Mouse (Mus musculus) heart, postnatal 0 days (tissue): ENCODE measurements around the gene 2310022A10Rik. TPM values are rescaled to one million over a fixed set of nuclear protein-coding genes. Genes with fewer than 3 reads are reported as not detected.

ENCODE experiments used
- ATAC-seq: fragments of 200-750 bp; cut with Nextera tagmentation; 2 replicates; pipeline ENCODE4 v1.8.0; 2017; ENCODE audit warnings: low read depth, moderate number of reproducible peaks, moderate library complexity; ENCODE audit not compliant: insufficient read depth
- DNase-seq: peaks from one replicate; pipeline ENCODE4 v3.0.0-alpha.2; 2016; ENCODE audit warnings: low spot score
- H3K27ac ChIP-seq: fragments of 300-500 bp; sonication (generic); 2 replicates; pipeline ENCODE4 v1.5.1; 2014; ENCODE audit warnings: low read depth, mild to moderate bottlenecking
- H3K27me3 ChIP-seq: fragments of 300-500 bp; sonication (generic); 2 replicates; pipeline ENCODE4 v1.6.1; 2014; ENCODE audit warnings: low read length, mixed read lengths; ENCODE audit not compliant: control insufficient read depth, insufficient read depth
- H3K36me3 ChIP-seq: fragments of 300-500 bp; sonication (generic); replicated peaks from 2 replicates; pipeline ENCODE4 v1.6.1; 2014; ENCODE audit warnings: low read length, mixed read lengths; ENCODE audit not compliant: control insufficient read depth, insufficient read depth
- H3K4me1 ChIP-seq: fragments of 300-500 bp; sonication (generic); 2 replicates; pipeline ENCODE4 v1.6.1; 2014; ENCODE audit warnings: antibody characterized with exemption; ENCODE audit not compliant: control insufficient read depth, insufficient read depth
- H3K4me2 ChIP-seq: fragments of 300-500 bp; sonication (generic); 2 replicates; pipeline ENCODE4 v1.6.1; 2014; ENCODE audit warnings: low read depth, mild to moderate bottlenecking, low read length, moderate library complexity
- H3K4me3 ChIP-seq: fragments of 300-500 bp; sonication (generic); 2 replicates; pipeline ENCODE4 v1.5.1; 2014; ENCODE audit warnings: low read depth, low read length
- H3K9ac ChIP-seq: fragments of 300-500 bp; sonication (generic); replicated peaks from 2 replicates; pipeline ENCODE4 v1.6.1; 2014; ENCODE audit warnings: low read depth, low read length, mixed read lengths
- H3K9me3 ChIP-seq: fragments of 300-500 bp; sonication (generic); replicated peaks from 2 replicates; pipeline ENCODE4 v1.6.1; 2016; ENCODE audit warnings: low read length; ENCODE audit not compliant: control insufficient read depth
- CTCF ChIP-seq: IDR thresholded peaks from 2 replicates; pipeline ENCODE4 v1.5.1; 2016; ENCODE audit warnings: antibody characterized with exemption, control low read depth, low read depth
- EP300 ChIP-seq: IDR thresholded peaks from 2 replicates; pipeline ENCODE4 v1.6.1; 2016; ENCODE audit warnings: antibody characterized with exemption, low read depth
- WGBS: fragments of 180-500 bp; shearing (Covaris S2); extraction: QIAGEN DNeasy Blood & Tissue Kit; methylation state at CpG from one replicate; pipeline ENCODE4 v1.1.7; 2014; 5-methylcytosine and 5-hydroxymethylcytosine counted together
- polyA plus RNA-seq: library from polyadenylated mRNA; unstranded; fragments of >200 nt; fragmentation: Nextera tagmentation; extraction: Ambion mirVana; gene quantifications from 2 replicates; pipeline ENCODE4 v1.2.1, GENCODE M21; 2015
- total RNA-seq: library from RNA; depleted of rRNA; stranded (reverse); fragments of >200 nt; gene quantifications from 2 replicates; pipeline ENCODE4 v1.2.3, GENCODE M21; 2014; ENCODE audit warnings: low replicate concordance

The 2310022A10Rik gene
- total and polyA plus RNA-seq, 2 experiments from 2014 or later: 3.8 to 39.7 TPM

GRCm38 (mm10) chr7:27596586-27597503, 43.8 kb downstream of the 2310022A10Rik start:
- Histone ChIP-seq H3K4me3 (0 out of 2 replicates have a peak overlapping the region, but pooled peaks have one; percentile 5), H3K36me3 (no peaks in the 10 kb centered on the region), H3K27me3 (no peaks in the 10 kb centered on the region), H3K9ac (peak overlapping the region; percentile 39; the same call in 1 of the 2 replicates), H3K27ac (peak overlapping the region; percentile 66), H3K9me3 (no peaks in the 10 kb centered on the region), H3K4me1 (peaks cover 71% of the 10 kb centered on the region), H3K4me2 (peak overlapping the region; percentile 26)
- TF ChIP-seq CTCF: no peak
- TF ChIP-seq EP300: no peak
- whole genome bisulfite sequencing: 25% methylated on average over 10 of the region's 10 CpGs
- ATAC-seq (peak; percentile 15; the same call in 1 of the 2 replicates), DNase-seq (peak; percentile 35)

DNA sequence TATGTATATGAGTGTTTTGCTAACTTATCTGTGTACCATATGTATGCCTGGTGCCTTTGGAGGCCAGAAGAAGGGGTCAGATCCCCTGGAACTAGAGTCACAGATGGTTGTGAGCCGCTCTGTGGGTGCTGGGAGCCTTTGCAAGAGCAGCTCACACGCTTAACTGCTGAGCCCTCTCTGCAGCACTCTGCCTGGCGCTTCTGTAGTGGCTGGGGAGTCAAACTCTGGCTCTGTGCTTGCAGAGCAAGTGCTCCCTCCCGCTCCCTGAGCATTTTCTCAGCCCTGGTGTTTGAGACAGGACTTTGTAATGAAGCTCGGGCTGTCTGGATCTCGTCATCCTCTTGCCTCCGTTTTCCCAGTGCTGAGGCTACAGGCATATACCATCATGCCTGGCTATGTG, 45.0 kb downstream of the 2310022A10Rik start:
- Histone ChIP-seq H3K9me3 (no peaks in the 10 kb centered on the region), H3K27ac (0 out of 2 replicates have a peak overlapping the region, but pooled peaks have one; percentile 66), H3K36me3 (no peaks in the 10 kb centered on the region), H3K4me2 (no peak overlapping the region), H3K4me1 (peaks cover 67% of the 10 kb centered on the region), H3K9ac (no peak overlapping the region), H3K4me3 (no peak overlapping the region), H3K27me3 (no peaks in the 10 kb centered on the region)
- no peak for DNase-seq
- TF ChIP-seq CTCF (no peak), EP300 (no peak)
- 53% methylated on average over 7 of the region's 7 CpGs for WGBS
- no peak for ATAC-seq

GRCm38 (mm10) chr7:27601628-27602027, 48.6 kb downstream of the 2310022A10Rik start:
- Histone ChIP-seq H3K9me3 (no peaks in the 10 kb centered on the region), H3K4me1 (peaks cover 66% of the 10 kb centered on the region), H3K4me2 (no peak overlapping the region), H3K9ac (no peak overlapping the region), H3K27me3 (no peaks in the 10 kb centered on the region), H3K4me3 (no peak overlapping the region), H3K36me3 (no peaks in the 10 kb centered on the region), H3K27ac (no peak overlapping the region)
- 52% methylated on average over 4 of the region's 4 CpGs for WGBS
- ATAC-seq (no peak), DNase-seq (no peak)
- TF ChIP-seq EP300 (no peak), CTCF (no peak)

- Histone ChIP-seq H3K4me3 (no peak overlapping the region), H3K27me3 (no peaks in the 10 kb centered on the region), H3K4me2 (no peak overlapping the region), H3K27ac (no peak overlapping the region), H3K9me3 (no peaks in the 10 kb centered on the region), H3K9ac (no peak overlapping the region), H3K36me3 (no peaks in the 10 kb centered on the region), H3K4me1 (peaks cover 66% of the 10 kb centered on the region)
- 72% methylated on average over 2 of the region's 2 CpGs for WGBS
- no peak for ATAC-seq
- TF ChIP-seq EP300: no peak
- TF ChIP-seq CTCF: no peak
- DNase-seq: no peak
These were observed 49.1 kb downstream of the 2310022A10Rik start for GRCm38 (mm10) chr7:27602161-27602560.

GRCm38 (mm10) chr7:27602835-27603234, 49.8 kb downstream of the 2310022A10Rik start:
- Histone ChIP-seq H3K9ac (no peak overlapping the region), H3K36me3 (no peaks in the 10 kb centered on the region), H3K4me3 (no peak overlapping the region), H3K27ac (no peak overlapping the region), H3K27me3 (no peaks in the 10 kb centered on the region), H3K4me1 (peaks cover 66% of the 10 kb centered on the region), H3K9me3 (no peaks in the 10 kb centered on the region), H3K4me2 (no peak overlapping the region)
- ATAC-seq: no peak
- no peak for TF ChIP-seq EP300
- DNase-seq: no peak
- WGBS: 62% methylated on average over 7 of the region's 7 CpGs
